Mouse (Mus musculus): ENCODE results near the gene Tlr12.
"Not testable (repeated sequence)": the region's sequence is repeated elsewhere in the genome, so short reads cannot be mapped to it uniquely, and the experiment has no call there.

Tlr12 gene

GRCm38 (mm10) chr4:128618963-128619362 is 544 bp upstream of the Tlr12 start:
- DNase-seq (ENCODE audit: low read depth): no peak

- peak; percentile 24 for DNase-seq (ENCODE audit: low read depth)
Measured at GRCm38 (mm10) chr4:128617363-128618120, 877 bp downstream of the Tlr12 start.

GRCm38 (mm10) chr4:128615761-128616160 is 2.7 kb downstream of the Tlr12 start:
- no peak for DNase-seq (ENCODE audit: low read depth)

- peak; percentile 86 for DNase-seq (ENCODE audit: low read depth)
Measured at GRCm38 (mm10) chr4:128613326-128613725, 5.1 kb downstream of the Tlr12 start.

GRCm38 (mm10) chr4:128611726-128612125 is 6.7 kb downstream of the Tlr12 start:
- not testable (repeated sequence) for DNase-seq (ENCODE audit: low read depth)

GRCm38 (mm10) chr4:128610706-128611105 is 7.7 kb downstream of the Tlr12 start:
- peak; percentile 36 for DNase-seq (ENCODE audit: low read depth)

GRCm38 (mm10) chr4:128609925-128610402 is 8.5 kb downstream of the Tlr12 start, which contains the start of gene Zscan20:
Gene Zscan20, minus strand, starts transcription at chr4:128610098.
- DNase-seq (ENCODE audit: low read depth): peak; percentile 99

- no peak for DNase-seq (ENCODE audit: low read depth)
Measured at GRCm38 (mm10) chr4:128609276-128609924, 9.0 kb downstream of the Tlr12 start.

- no peak for DNase-seq (ENCODE audit: low read depth)
Measured at GRCm38 (mm10) chr4:128607661-128608060, 10.8 kb downstream of the Tlr12 start.

GRCm38 (mm10) chr4:128606586-128606985 is 11.8 kb downstream of the Tlr12 start:
- DNase-seq (ENCODE audit: low read depth): no peak

GRCm38 (mm10) chr4:128597801-128598560 is 20.4 kb downstream of the Tlr12 start:
- DNase-seq (ENCODE audit: low read depth): no peak

GRCm38 (mm10) chr4:128594062-128594461 is 24.4 kb downstream of the Tlr12 start:
- no peak for DNase-seq (ENCODE audit: low read depth)

GRCm38 (mm10) chr4:128593286-128593685 is 25.1 kb downstream of the Tlr12 start:
- no peak for DNase-seq (ENCODE audit: low read depth)

GRCm38 (mm10) chr4:128579182-128579581 is 39.2 kb downstream of the Tlr12 start:
- no peak for DNase-seq (ENCODE audit: low read depth)

- peak; percentile 49 for DNase-seq (ENCODE audit: low read depth)
Measured at GRCm38 (mm10) chr4:128575811-128576210, 42.6 kb downstream of the Tlr12 start.
